Mouse (Mus musculus): ENCODE results near the gene Stx18. TPM values are rescaled to one million over a fixed set of nuclear protein-coding genes. Genes with fewer than 3 reads are reported as not detected.
A peak's percentile ranks its signal among the peaks of the same experiment; 100 is the strongest.

The Stx18 gene
- polyA plus RNA-seq, 1 experiment, result 21.6 TPM

DNA sequence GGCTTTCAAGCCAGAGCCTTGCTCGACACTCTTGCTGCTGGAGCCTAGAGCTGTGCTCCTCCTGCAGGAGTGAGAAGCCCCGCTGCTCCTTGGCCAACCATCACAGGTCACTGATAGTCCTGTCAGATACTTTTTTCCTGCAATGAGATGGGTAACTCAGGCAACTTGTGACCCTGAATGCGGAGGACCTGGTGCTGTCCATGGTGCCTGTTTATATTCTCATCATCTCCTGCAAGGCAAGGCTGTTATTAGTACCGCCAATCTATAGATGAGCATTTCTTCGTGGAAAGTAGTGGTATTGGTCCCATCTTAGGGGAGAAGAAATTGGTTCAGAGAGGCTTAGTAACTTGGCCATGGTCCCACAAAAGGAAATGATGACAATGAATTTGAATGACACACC is 135.2 kb downstream of the Stx18 start:
- H3K36me3 ChIP-seq (ENCODE audit: control insufficient read depth, insufficient read depth), result no peaks in the 10 kb centered on the region
- TF ChIP-seq FOSL1 (IDR thresholded peaks at IDR 0.05; ENCODE audit: insufficient read depth, low read length, poor library complexity, severe bottlenecking), result no peak
- TF ChIP-seq MYOD1 (IDR thresholded peaks at IDR 0.05; ENCODE audit: control insufficient read depth, insufficient read length, low read depth), result no peak
- TF ChIP-seq CEBPB (IDR thresholded peaks at IDR 0.05; ENCODE audit: low read depth), result no peak
- no peak for TF ChIP-seq CTCF (IDR thresholded peaks at IDR 0.05; ENCODE audit: control insufficient read depth, insufficient read depth, insufficient read length)
- TF ChIP-seq MYOG (IDR thresholded peaks at IDR 0.05; ENCODE audit: control insufficient read depth, extremely low read depth, insufficient read length), result no peak
- no peak for TF ChIP-seq USF1 (IDR thresholded peaks at IDR 0.05; ENCODE audit: low read depth)
- TF ChIP-seq MAX (IDR thresholded peaks at IDR 0.05), result no peak
- H3K79me2 ChIP-seq (ENCODE audit: control insufficient read depth, insufficient read depth), result no peaks in the 10 kb centered on the region
- H3ac ChIP-seq (ENCODE audit: control insufficient read depth, insufficient read length, low read depth), result no peak overlapping the region
- H3K27me3 ChIP-seq (ENCODE audit: control insufficient read depth, insufficient read depth, insufficient read length), result peaks cover 35% of the 10 kb centered on the region
- no peak overlapping the region for H3K4me3 ChIP-seq (ENCODE audit: insufficient read depth, poor library complexity, severe bottlenecking)
- no peaks in the 10 kb centered on the region for H3K79me3 ChIP-seq (ENCODE audit: low read depth)

DNA sequence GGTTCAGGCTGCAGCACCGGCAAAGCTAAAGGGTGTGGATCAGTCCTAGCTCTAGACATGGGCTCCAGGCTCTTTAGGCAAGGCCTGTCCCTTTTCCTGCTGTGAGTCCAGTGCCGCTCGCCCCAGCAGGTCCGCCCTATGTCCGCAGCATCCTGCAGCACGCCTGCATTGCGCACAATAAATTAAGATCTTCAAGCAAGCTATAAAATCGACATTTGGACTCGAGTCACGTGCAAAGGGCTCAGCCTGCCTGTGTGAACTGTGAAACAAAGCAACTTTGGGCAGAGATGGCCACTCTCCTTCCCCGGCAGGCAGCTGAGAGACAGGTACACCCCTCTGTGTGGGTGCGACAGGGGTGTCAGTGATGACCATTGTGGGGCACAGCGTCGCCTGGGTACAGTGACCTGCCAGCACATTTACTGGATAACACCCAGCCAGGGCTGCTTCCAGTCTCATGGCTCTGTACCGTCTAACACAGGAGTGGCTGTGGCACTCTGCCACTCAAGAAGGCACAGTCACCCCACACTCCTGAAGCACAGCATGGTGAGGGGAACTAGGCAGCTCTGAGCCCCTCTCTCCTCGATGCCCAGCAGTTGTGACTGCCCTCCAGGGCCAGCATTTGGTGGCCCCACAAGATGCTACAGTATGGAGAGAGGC is 135.8 kb downstream of the Stx18 start:
- H3K36me3 ChIP-seq (ENCODE audit: control insufficient read depth, insufficient read depth), result no peaks in the 10 kb centered on the region
- H3K27me3 ChIP-seq (ENCODE audit: control insufficient read depth, insufficient read depth, insufficient read length), result peaks cover 36% of the 10 kb centered on the region
- TF ChIP-seq MAX (IDR thresholded peaks at IDR 0.05), result no peak
- no peak for TF ChIP-seq MYOG (IDR thresholded peaks at IDR 0.05; ENCODE audit: control insufficient read depth, extremely low read depth, insufficient read length)
- no peak for TF ChIP-seq MYOD1 (IDR thresholded peaks at IDR 0.05; ENCODE audit: control insufficient read depth, insufficient read length, low read depth)
- no peak for TF ChIP-seq FOSL1 (IDR thresholded peaks at IDR 0.05; ENCODE audit: insufficient read depth, low read length, poor library complexity, severe bottlenecking)
- no peak for TF ChIP-seq USF1 (IDR thresholded peaks at IDR 0.05; ENCODE audit: low read depth)
- TF ChIP-seq CTCF (IDR thresholded peaks at IDR 0.05; ENCODE audit: control insufficient read depth, insufficient read depth, insufficient read length), result no peak
- H3K79me2 ChIP-seq (ENCODE audit: control insufficient read depth, insufficient read depth), result no peaks in the 10 kb centered on the region
- H3K79me3 ChIP-seq (ENCODE audit: low read depth), result no peaks in the 10 kb centered on the region
- H3K4me3 ChIP-seq (ENCODE audit: insufficient read depth, poor library complexity, severe bottlenecking), result no peak overlapping the region
- no peak overlapping the region for H3ac ChIP-seq (ENCODE audit: control insufficient read depth, insufficient read length, low read depth)

- Histone ChIP-seq H3K36me3 (ENCODE audit: control insufficient read depth, insufficient read depth) (no peaks in the 10 kb centered on the region), H3K79me2 (ENCODE audit: control insufficient read depth, insufficient read depth) (no peaks in the 10 kb centered on the region), H3K4me3 (ENCODE audit: insufficient read depth, poor library complexity, severe bottlenecking) (no peak overlapping the region), H3ac (ENCODE audit: control insufficient read depth, insufficient read length, low read depth) (no peak overlapping the region), H3K27me3 (ENCODE audit: control insufficient read depth, insufficient read depth, insufficient read length) (no peaks in the 10 kb centered on the region), H3K79me3 (ENCODE audit: low read depth) (no peaks in the 10 kb centered on the region)
- TF ChIP-seq MYOG (IDR thresholded peaks at IDR 0.05; ENCODE audit: control insufficient read depth, extremely low read depth, insufficient read length) (no peak), USF1 (IDR thresholded peaks at IDR 0.05; ENCODE audit: low read depth) (no peak), FOSL1 (IDR thresholded peaks at IDR 0.05; ENCODE audit: insufficient read depth, low read length, poor library complexity, severe bottlenecking) (no peak), CEBPB (IDR thresholded peaks at IDR 0.05; ENCODE audit: low read depth) (peak; percentile 76)
These were observed 146.2 kb downstream of the Stx18 start for GRCm38 (mm10) chr5:38184688-38185285.

- no peak overlapping the region for H3ac ChIP-seq (ENCODE audit: control insufficient read depth, insufficient read length, low read depth)
- H3K36me3 ChIP-seq (ENCODE audit: control insufficient read depth, insufficient read depth), result no peaks in the 10 kb centered on the region
- H3K79me2 ChIP-seq (ENCODE audit: control insufficient read depth, insufficient read depth), result no peaks in the 10 kb centered on the region
- H3K27me3 ChIP-seq (ENCODE audit: control insufficient read depth, insufficient read depth, insufficient read length), result no peaks in the 10 kb centered on the region
- TF ChIP-seq CEBPB (IDR thresholded peaks at IDR 0.05; ENCODE audit: low read depth), result no peak
- no peak for TF ChIP-seq FOSL1 (IDR thresholded peaks at IDR 0.05; ENCODE audit: insufficient read depth, low read length, poor library complexity, severe bottlenecking)
- no peak for TF ChIP-seq CTCF (IDR thresholded peaks at IDR 0.05; ENCODE audit: control insufficient read depth, insufficient read depth, insufficient read length)
- no peak for TF ChIP-seq MAX (IDR thresholded peaks at IDR 0.05)
- no peak for TF ChIP-seq USF1 (IDR thresholded peaks at IDR 0.05; ENCODE audit: low read depth)
- TF ChIP-seq MYOD1 (IDR thresholded peaks at IDR 0.05; ENCODE audit: control insufficient read depth, insufficient read length, low read depth), result no peak
- TF ChIP-seq MYOG (IDR thresholded peaks at IDR 0.05; ENCODE audit: control insufficient read depth, extremely low read depth, insufficient read length), result no peak
- no peaks in the 10 kb centered on the region for H3K79me3 ChIP-seq (ENCODE audit: low read depth)
- H3K4me3 ChIP-seq (ENCODE audit: insufficient read depth, poor library complexity, severe bottlenecking), result no peak overlapping the region
These were observed 148.5 kb downstream of the Stx18 start for GRCm38 (mm10) chr5:38187006-38187405.

Other genes starting within 250 kb of the Stx18 start
- 7.0 TPM for gene Msx1, start 214.2 kb upstream of the Stx18 start, polyA plus RNA-seq (2012; fragmentation: generic; extraction: Trizol)
- 39.7 TPM for gene Nsg1, start 121.2 kb downstream of the Stx18 start, polyA plus RNA-seq (2012; fragmentation: generic; extraction: Trizol)
- gene Zbtb49, start 181.7 kb downstream of the Stx18 start, polyA plus RNA-seq (2012; fragmentation: generic; extraction: Trizol), result 4.7 TPM
- 57.3 TPM for gene Lyar, start 181.7 kb downstream of the Stx18 start, polyA plus RNA-seq (2012; fragmentation: generic; extraction: Trizol)
- 38.3 TPM for gene Tmem128, start 221.4 kb downstream of the Stx18 start, polyA plus RNA-seq (2012; fragmentation: generic; extraction: Trizol)
- 0.05 TPM for gene Otop1, start 237.2 kb downstream of the Stx18 start, polyA plus RNA-seq (2012; fragmentation: generic; extraction: Trizol)

Measured in C2C12 (cell line).